Comparison of ENCODE assay signal across 9 mouse cellular contexts in the genomic region with DNA sequence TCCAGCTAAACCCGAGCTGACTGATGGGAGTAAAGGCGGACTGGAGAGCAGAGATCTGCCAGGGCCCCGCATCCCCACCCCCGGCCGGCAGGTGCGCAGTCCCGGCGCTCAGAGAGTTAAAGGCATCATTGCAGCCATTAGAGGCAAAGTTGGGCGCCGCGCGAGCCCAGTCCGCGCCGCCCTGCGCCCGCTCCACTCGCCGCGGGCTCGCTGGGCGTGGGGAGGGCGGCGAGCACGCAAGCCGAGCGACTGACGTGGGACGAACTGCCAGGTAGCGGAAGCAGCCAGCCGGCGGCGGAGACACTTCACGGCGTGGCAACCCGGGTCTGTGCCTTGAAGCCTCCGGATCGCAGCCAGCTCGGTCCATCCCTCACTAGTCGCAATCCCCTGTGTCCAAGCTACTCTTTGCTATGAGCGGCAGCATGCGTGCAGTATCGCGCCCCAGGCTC. TPM values are rescaled to one million over a fixed set of nuclear protein-coding genes. Genes with fewer than 3 reads are reported as not detected.
DNase-seq lines count a peak whose midpoint lies in the region; ATAC-seq and TF ChIP-seq lines count a peak whose summit lies in the region.
"Had no signal": no experiment of that assay in that cellular context is flagged by ENCODE, and none has a peak within 500 bp of the region (broad histone marks: within the 10 kb centered on the region; RNA-seq: fewer than 3 reads in every experiment).

Gene Vstm2a (plus strand): TSS at position 252 of the 449 bp plus-strand sequence.

- no peak within 1 kb of the TSS; the same call in 1 of the 2 replicates for H3K9ac ChIP-seq in stomach, postnatal 0 days (ENCODE audit: low read length)

- H3K4me1 ChIP-seq in E14TG2a.4 (replicated peaks; ENCODE audit: low read depth, low read length), result peaks cover 14% of the 10 kb centered on the region; the same call in 1 of the 2 replicates
- peaks cover 30% of the 10 kb centered on the region for H3K4me1 ChIP-seq in midbrain, embryonic 10.5 days
- H3K4me1 ChIP-seq in stomach, postnatal 0 days (replicated peaks; ENCODE audit: control insufficient read depth, insufficient read depth), result peaks cover 4% of the 10 kb centered on the region; the same call in 1 of the 2 replicates

- TF ChIP-seq CTCF in E14TG2a.4 (conservative IDR thresholded peaks at IDR 0.05; ENCODE audit: low read length), result no peak
- peak; percentile 51 for TF ChIP-seq CTCF in layer of hippocampus, adult 2 months (conservative IDR thresholded peaks at IDR 0.05)
- no peak for TF ChIP-seq CTCF in stomach, postnatal 0 days (IDR thresholded peaks at IDR 0.05; ENCODE audit: low read depth)

- ATAC-seq in stomach, postnatal 0 days (ENCODE audit: low FRiP score, low TSS enrichment), result peak; percentile 60; the same call in 1 of the 2 replicates

- peaks cover 22% of the 10 kb centered on the region; the same call in 1 of the 2 replicates for H3K9me3 ChIP-seq in E14TG2a.4 (ENCODE audit: low read length)
- H3K9me3 ChIP-seq in midbrain, embryonic 10.5 days (replicated peaks), result no peaks in the 10 kb centered on the region
- no peaks in the 10 kb centered on the region for H3K9me3 ChIP-seq in stomach, postnatal 0 days (ENCODE audit: control insufficient read depth, low read length)

- no peak for TF ChIP-seq EP300 in stomach, postnatal 0 days (optimal IDR thresholded peaks at IDR 0.05)

- H3K4me2 ChIP-seq in stomach, postnatal 0 days (replicated peaks; ENCODE audit: low read depth), result peak within 1 kb of the TSS; percentile 74

- peaks cover 46% of the 10 kb centered on the region for H3K27me3 ChIP-seq in E14TG2a.4 (ENCODE audit: insufficient read depth, low read length)
- peaks cover 55% of the 10 kb centered on the region for H3K27me3 ChIP-seq in midbrain, embryonic 10.5 days (ENCODE audit: low read depth, poor library complexity, severe bottlenecking)
- H3K27me3 ChIP-seq in stomach, postnatal 0 days (ENCODE audit: control insufficient read depth, insufficient read depth, low read length), result 0 out of 2 replicates have a peak, but pooled peaks cover 6% of the 10 kb centered on the region

- WGBS in midbrain, embryonic 10.5 days, result under 1% methylated on average over 44 of the region's 44 CpGs
- under 1% methylated on average over 43 of the region's 44 CpGs for WGBS in stomach, postnatal 0 days

- peak within 1 kb of the TSS; percentile 81 for H3K4me3 ChIP-seq in E14TG2a.4 (replicated peaks; ENCODE audit: low read length)
- peak within 1 kb of the TSS; percentile 73 for H3K4me3 ChIP-seq in layer of hippocampus, adult 2 months
- peak within 1 kb of the TSS; percentile 73 for H3K4me3 ChIP-seq in midbrain, embryonic 10.5 days
- peak within 1 kb of the TSS; percentile 46 for H3K4me3 ChIP-seq in stomach, postnatal 0 days (ENCODE audit: low read depth, low read length)
- H3K4me3 ChIP-seq: erythroblast, embryonic 14.5 days had no signal

- peak within 1 kb of the TSS; percentile 91 for H3K27ac ChIP-seq in layer of hippocampus, adult 2 months
- H3K27ac ChIP-seq in midbrain, embryonic 10.5 days (replicated peaks), result peak within 1 kb of the TSS; percentile 78
- no peak within 1 kb of the TSS for H3K27ac ChIP-seq in stomach, postnatal 0 days (replicated peaks)

- peak; percentile 66 for DNase-seq in R1 (ENCODE audit: low read depth, low spot score)
- DNase-seq in embryo, embryonic 9.5 days (ENCODE audit: extremely low spot score), result peak; percentile 57
- peak; percentile 6 for DNase-seq in heart, postnatal 4 days
- peak; percentile 65 to 70 for DNase-seq in layer of hippocampus, adult 2 months (ENCODE audit: low spot score in 2 of 2)
- DNase-seq in midbrain, embryonic 10.5 days (ENCODE audit: low spot score), result peak; percentile 67
- peak; percentile 34 for DNase-seq in stomach, postnatal 0 days (ENCODE audit: low spot score)
- no peak for DNase-seq in T-cell, adult 2 months (ENCODE audit: low spot score)

- H3K36me3 ChIP-seq in E14TG2a.4 (ENCODE audit: insufficient read depth, low read length), result no peaks in the 10 kb centered on the region
- no peaks in the 10 kb centered on the region for H3K36me3 ChIP-seq in midbrain, embryonic 10.5 days
- no peaks in the 10 kb centered on the region for H3K36me3 ChIP-seq in stomach, postnatal 0 days (ENCODE audit: control insufficient read depth, insufficient read depth, low read length)

RNA-seq across cellular contexts. Expression of gene Vstm2a, which starts in this region (rescaled TPM):
- under 1 TPM in 1 of 2 experiments, not detected in 1; 0.14 TPM for total RNA-seq in heart, postnatal 4 days (2021)
- total RNA-seq in layer of hippocampus, adult 2 months (2021), result 100 to 1,000 TPM; 148 to 154 TPM
- polyA plus RNA-seq in midbrain, embryonic 10.5 days (2016; fragmentation: Nextera tagmentation; extraction: Ambion mirVana), result 0.83 and 3.3 TPM in 2 replicates
- 0.72 and 0.92 TPM in 2 replicates for polyA plus RNA-seq in stomach, postnatal 0 days (2015; fragmentation: Nextera tagmentation; extraction: Ambion mirVana)
- polyA plus RNA-seq: erythroblast, embryonic 14.5 days had no signal

Comparison
In these comparisons a context has a peak if more than half of its experiments do, and no peak if none do; other contexts are left out.
1. RNA of gene Vstm2a (total RNA-seq): 148 to 154 TPM in layer of hippocampus, adult 2 months; 0.14 TPM in heart, postnatal 4 days; every median in the first group is over 100 times any median in the second.
2. Peak in DNase-seq in heart, postnatal 4 days; RNA of the gene not detected or under 1 TPM.
3. Peak in DNase-seq, ATAC-seq, H3K4me3 ChIP-seq and H3K4me2 ChIP-seq in stomach, postnatal 0 days; RNA of the gene not detected or under 1 TPM.
4. Peak in every context shown above with its lines, with median percentiles within 50 percentile points of each other: H3K4me3 ChIP-seq.